In the genomic region with DNA sequence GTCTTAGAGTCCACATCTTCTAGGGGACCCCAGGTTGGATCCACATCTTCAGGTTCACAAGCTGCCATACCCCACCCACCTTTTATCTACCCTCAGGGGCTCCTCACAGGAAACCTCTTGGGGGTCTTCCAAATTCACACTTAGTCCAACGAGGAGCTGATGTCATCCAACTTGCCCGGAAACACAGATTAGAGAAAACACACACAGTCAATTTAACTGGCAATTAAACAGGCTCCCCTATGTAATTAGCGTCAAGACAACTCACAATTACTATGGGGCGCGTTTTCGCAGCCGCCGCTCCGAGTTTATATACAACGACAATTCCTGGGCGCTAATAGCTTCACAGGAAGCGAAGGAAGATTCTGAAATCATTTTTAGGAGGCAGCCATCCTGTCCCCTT, we compare ENCODE assay signal across 21 mouse cellular contexts.
"Had no signal": no experiment of that assay in that cellular context is flagged by ENCODE, and none has a peak within 500 bp of the region (broad histone marks: within the 10 kb centered on the region; RNA-seq: fewer than 3 reads in every experiment).

No protein-coding gene starts in this region.

- H3K4me3 ChIP-seq: layer of hippocampus, adult 2 months; limb, embryonic 10.5 days; limb, embryonic 13.5 days; liver, embryonic 12.5 days; liver, embryonic 15.5 days; lung, embryonic 15.5 days; neural tube, embryonic 12.5 days; stomach, embryonic 15.5 days had no signal

- H3K27me3 ChIP-seq: limb, embryonic 13.5 days; liver, embryonic 12.5 days; liver, embryonic 15.5 days; lung, embryonic 15.5 days; neural tube, embryonic 12.5 days; stomach, embryonic 15.5 days had no signal

- H3K36me3 ChIP-seq: limb, embryonic 10.5 days; limb, embryonic 13.5 days; liver, embryonic 12.5 days; liver, embryonic 15.5 days; lung, embryonic 15.5 days; neural tube, embryonic 12.5 days; stomach, embryonic 15.5 days had no signal

- H3K4me2 ChIP-seq: limb, embryonic 13.5 days; liver, embryonic 12.5 days; liver, embryonic 15.5 days; lung, embryonic 15.5 days; midbrain, embryonic 11.5 days; neural tube, embryonic 12.5 days; stomach, embryonic 15.5 days had no signal

- H3K9me3 ChIP-seq: limb, embryonic 10.5 days; limb, embryonic 13.5 days; liver, embryonic 12.5 days; liver, embryonic 15.5 days; lung, embryonic 15.5 days; neural tube, embryonic 12.5 days; stomach, embryonic 15.5 days had no signal

- H3K9ac ChIP-seq: limb, embryonic 13.5 days; liver, embryonic 12.5 days; liver, embryonic 15.5 days; lung, embryonic 15.5 days; neural tube, embryonic 12.5 days; stomach, embryonic 15.5 days had no signal

- DNase-seq: kidney, adult 18-20 months; kidney, adult 9 months; kidney, postnatal 14 days; layer of hippocampus, adult 9-11 months; liver; lung, adult 18-20 months; lung, postnatal 10 days; lung, postnatal 4 days; midbrain, embryonic 14.5 days; right cerebral cortex, postnatal 25 days; spleen, adult 18-20 months; thymus, postnatal 25 days had no signal

- ATAC-seq: liver, embryonic 12.5 days had no signal

- H3K27ac ChIP-seq: layer of hippocampus, adult 2 months; limb, embryonic 10.5 days; limb, embryonic 13.5 days; liver, embryonic 12.5 days; liver, embryonic 15.5 days; lung, embryonic 15.5 days; neural tube, embryonic 12.5 days; stomach, embryonic 15.5 days had no signal

- H3K4me1 ChIP-seq: limb, embryonic 10.5 days; liver, embryonic 12.5 days; liver, embryonic 15.5 days had no signal
